Mouse (Mus musculus) limb, embryonic 13.5 days (tissue): ENCODE data around the gene Hey2. TPM values are rescaled to one million over a fixed set of nuclear protein-coding genes. Genes with fewer than 3 reads are reported as not detected.

Source experiments
- ATAC-seq: fragments of 200-750 bp; cut with Nextera tagmentation; 2 replicates; pipeline ENCODE4 v1.8.0; 2017; ENCODE audit warnings: low read depth, moderate number of reproducible peaks, moderate TSS enrichment; ENCODE audit not compliant: low FRiP score
- H3K27ac ChIP-seq: fragments of 300-500 bp; sonication (generic); 2 replicates; pipeline ENCODE4 v1.5.1; 2015; ENCODE audit warnings: inconsistent platforms, mild to moderate bottlenecking, moderate library complexity
- H3K27me3 ChIP-seq: fragments of 300-500 bp; sonication (generic); 2 replicates; pipeline ENCODE4 v1.6.1; 2015; ENCODE audit warnings: mild to moderate bottlenecking, inconsistent platforms
- H3K36me3 ChIP-seq: fragments of 300-500 bp; sonication (generic); 2 replicates; pipeline ENCODE4 v1.6.1; 2015; ENCODE audit warnings: inconsistent platforms, mild to moderate bottlenecking, moderate library complexity
- H3K4me1 ChIP-seq: fragments of 300-500 bp; sonication (generic); 2 replicates; pipeline ENCODE4 v1.6.1; 2015; ENCODE audit warnings: inconsistent platforms
- H3K4me2 ChIP-seq: fragments of 300-500 bp; sonication (generic); replicated peaks from 2 replicates; pipeline ENCODE4 v1.6.1; 2015; ENCODE audit warnings: inconsistent platforms, mild to moderate bottlenecking, moderate library complexity
- H3K4me3 ChIP-seq: fragments of 300-500 bp; sonication (generic); 2 replicates; pipeline ENCODE4 v1.5.1; 2015; ENCODE audit warnings: moderate library complexity, mild to moderate bottlenecking, inconsistent platforms
- H3K9ac ChIP-seq: fragments of 300-500 bp; sonication (generic); 2 replicates; pipeline ENCODE4 v1.6.1; 2015; ENCODE audit warnings: mild to moderate bottlenecking, inconsistent platforms
- H3K9me3 ChIP-seq: fragments of 300-500 bp; sonication (generic); 2 replicates; pipeline ENCODE4 v1.6.1; 2016; ENCODE audit warnings: inconsistent platforms
- WGBS: fragments of 180-500 bp; shearing (Covaris S2); methylation state at CpG from one replicate; pipeline ENCODE4 v1.1.7; 2015; 5-methylcytosine and 5-hydroxymethylcytosine counted together
- polyA plus RNA-seq: library from polyadenylated mRNA; unstranded; fragments of >200 nt; fragmentation: Nextera tagmentation; extraction: Ambion mirVana; gene quantifications from 2 replicates; pipeline ENCODE4 v1.2.1, GENCODE M21; 2015

The Hey2 gene
- polyA plus RNA-seq, result 2.6 and 3.3 TPM in 2 replicates

GRCm38 (mm10) chr10:30842643-30843437, at the start of gene Hey2:
Gene Hey2, minus strand, starts transcription at chr10:30842801.
- Histone ChIP-seq H3K4me2 (peak within 1 kb of the TSS; percentile 89), H3K9ac (peak within 1 kb of the TSS; percentile 54), H3K9me3 (no peaks in the 10 kb centered on the region), H3K4me1 (peaks cover 31% of the 10 kb centered on the region), H3K27ac (no peak within 1 kb of the TSS), H3K27me3 (peaks cover 69% of the 10 kb centered on the region), H3K36me3 (no peaks in the 10 kb centered on the region), H3K4me3 (peak within 1 kb of the TSS; percentile 56)
- peak; percentile 99 for ATAC-seq
- WGBS, result under 1% methylated on average over 69 of the region's 70 CpGs

DNA sequence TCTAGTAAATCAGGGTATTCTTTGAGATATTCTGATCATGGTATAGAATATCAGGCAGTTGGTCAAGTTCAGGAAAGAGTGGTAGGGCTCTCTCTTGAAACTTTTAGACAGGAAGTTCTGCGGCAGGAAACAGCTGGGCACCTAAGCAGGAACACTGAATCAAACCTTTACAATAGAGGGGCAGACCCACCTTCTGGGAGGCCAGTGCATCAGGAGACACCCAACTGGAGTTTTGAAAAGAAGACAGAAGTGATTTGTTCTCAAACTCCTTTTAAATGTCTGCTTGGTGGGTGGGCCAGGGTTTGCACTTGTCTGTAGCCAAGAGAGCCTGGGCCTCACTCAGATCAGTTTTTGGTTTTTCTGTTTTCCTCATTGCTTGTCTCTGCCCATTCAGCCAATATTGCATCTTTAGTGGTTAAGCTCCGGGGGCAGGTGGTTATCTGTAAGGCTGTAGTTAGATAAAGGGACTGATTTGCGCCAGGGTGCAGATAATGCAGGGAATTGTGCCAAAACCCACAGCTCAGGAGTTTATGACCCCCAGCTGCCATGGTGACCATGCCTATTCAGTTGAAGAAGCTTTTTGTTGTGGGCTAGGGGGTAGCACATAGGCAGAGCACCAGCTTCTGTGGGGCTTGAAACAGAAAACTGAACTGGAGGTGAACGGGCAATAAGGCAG, 40.6 kb upstream of the Hey2 start:
- Histone ChIP-seq H3K4me3 (no peak overlapping the region), H3K4me1 (0 out of 2 replicates have a peak, but pooled peaks cover 4% of the 10 kb centered on the region), H3K27me3 (no peaks in the 10 kb centered on the region), H3K4me2 (no peak overlapping the region), H3K36me3 (no peaks in the 10 kb centered on the region), H3K9ac (no peak overlapping the region), H3K9me3 (no peaks in the 10 kb centered on the region), H3K27ac (no peak overlapping the region)
- ATAC-seq, result no peak
- 76% methylated on average over 4 of the region's 4 CpGs for WGBS

GRCm38 (mm10) chr10:30881109-30881508, 38.5 kb upstream of the Hey2 start:
- H3K4me2 ChIP-seq, result no peak overlapping the region
- no peaks in the 10 kb centered on the region for H3K27me3 ChIP-seq
- H3K27ac ChIP-seq, result no peak overlapping the region
- H3K9me3 ChIP-seq, result no peaks in the 10 kb centered on the region
- WGBS, result 93% methylated on average over 10 of the region's 10 CpGs
- no peak overlapping the region for H3K9ac ChIP-seq
- H3K4me3 ChIP-seq, result no peak overlapping the region
- H3K36me3 ChIP-seq, result no peaks in the 10 kb centered on the region
- 0 out of 2 replicates have a peak, but pooled peaks cover 4% of the 10 kb centered on the region for H3K4me1 ChIP-seq
- ATAC-seq, result no peak

GRCm38 (mm10) chr10:30845101-30845825, 2.7 kb upstream of the Hey2 start:
- H3K4me2 ChIP-seq, result no peak overlapping the region; the same call in 1 of the 2 replicates
- H3K9me3 ChIP-seq, result no peaks in the 10 kb centered on the region
- 12% methylated on average over 13 of the region's 13 CpGs for WGBS
- H3K4me1 ChIP-seq, result peaks cover 31% of the 10 kb centered on the region
- H3K36me3 ChIP-seq, result no peaks in the 10 kb centered on the region
- H3K9ac ChIP-seq, result no peak overlapping the region
- ATAC-seq, result no peak
- no peak overlapping the region for H3K4me3 ChIP-seq
- peaks cover 63% of the 10 kb centered on the region for H3K27me3 ChIP-seq
- no peak overlapping the region for H3K27ac ChIP-seq

DNA sequence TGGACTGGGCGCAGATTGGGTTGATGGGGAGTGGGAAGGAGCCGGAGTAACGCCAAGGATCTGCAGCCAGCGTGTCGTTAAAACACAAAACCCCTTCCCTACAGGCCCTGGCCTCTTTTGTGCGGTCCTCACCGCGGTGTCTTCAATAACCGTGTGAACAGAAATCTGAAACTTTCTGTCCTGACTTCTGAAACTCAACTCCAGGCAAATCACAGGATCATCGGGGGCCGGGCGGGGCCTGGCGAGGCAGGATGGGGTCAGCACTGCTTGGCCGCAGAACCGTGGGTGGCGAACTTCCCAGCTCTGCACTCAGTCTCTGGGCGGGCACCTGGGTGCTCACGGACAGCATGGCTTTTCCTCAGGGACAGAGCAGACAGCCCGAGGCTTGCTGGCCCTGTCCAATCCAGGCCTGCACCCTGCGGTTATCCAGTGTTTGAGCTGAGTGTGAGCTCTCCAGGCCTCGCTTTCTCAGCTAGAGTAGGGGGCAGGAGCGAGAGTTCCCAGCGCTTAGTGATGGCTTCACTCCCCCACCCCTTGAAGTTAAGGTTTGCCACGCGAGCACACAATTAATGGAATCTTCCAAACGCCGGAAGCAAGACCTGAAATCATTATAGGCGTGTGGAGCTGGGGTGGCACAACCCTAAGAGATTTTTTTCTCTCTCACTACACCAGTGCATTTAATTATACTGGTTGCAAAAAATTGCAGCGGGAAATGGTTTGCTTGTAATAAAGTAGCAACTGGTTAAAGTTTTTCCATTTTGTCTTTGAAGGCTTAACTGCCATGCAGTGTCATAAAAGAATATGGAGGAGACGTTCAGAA, 1.8 kb upstream of the Hey2 start:
- peak overlapping the region; percentile 89 for H3K4me2 ChIP-seq
- no peak overlapping the region for H3K27ac ChIP-seq
- peak overlapping the region; percentile 56 for H3K4me3 ChIP-seq
- H3K9ac ChIP-seq, result peak overlapping the region; percentile 54
- WGBS, result 3% methylated on average over 30 of the region's 30 CpGs
- no peak for ATAC-seq
- H3K9me3 ChIP-seq, result no peaks in the 10 kb centered on the region
- peaks cover 67% of the 10 kb centered on the region for H3K27me3 ChIP-seq
- peaks cover 31% of the 10 kb centered on the region for H3K4me1 ChIP-seq
- H3K36me3 ChIP-seq, result no peaks in the 10 kb centered on the region

- Histone ChIP-seq H3K9ac (peak overlapping the region; percentile 54; the same call in 1 of the 2 replicates), H3K4me1 (peaks cover 31% of the 10 kb centered on the region), H3K27me3 (peaks cover 69% of the 10 kb centered on the region), H3K9me3 (no peaks in the 10 kb centered on the region), H3K36me3 (no peaks in the 10 kb centered on the region), H3K27ac (no peak overlapping the region), H3K4me2 (peak overlapping the region; percentile 89), H3K4me3 (peak overlapping the region; percentile 56)
- under 1% methylated on average over 21 of the region's 21 CpGs for WGBS
- 0 out of 2 replicates have a peak, but pooled peaks have one; percentile 4 for ATAC-seq
Observed at GRCm38 (mm10) chr10:30843438-30844190, 1.0 kb upstream of the Hey2 start.

GRCm38 (mm10) chr10:30842228-30842627, 373 bp downstream of the Hey2 start:
- Histone ChIP-seq H3K27me3 (peaks cover 69% of the 10 kb centered on the region), H3K36me3 (no peaks in the 10 kb centered on the region), H3K4me3 (peak overlapping the region; percentile 56), H3K27ac (no peak overlapping the region), H3K9me3 (no peaks in the 10 kb centered on the region), H3K9ac (peak overlapping the region; percentile 53), H3K4me1 (peaks cover 31% of the 10 kb centered on the region), H3K4me2 (peak overlapping the region; percentile 89)
- under 1% methylated on average over 29 of the region's 29 CpGs for WGBS
- peak; percentile 37; the same call in 1 of the 2 replicates for ATAC-seq

DNA sequence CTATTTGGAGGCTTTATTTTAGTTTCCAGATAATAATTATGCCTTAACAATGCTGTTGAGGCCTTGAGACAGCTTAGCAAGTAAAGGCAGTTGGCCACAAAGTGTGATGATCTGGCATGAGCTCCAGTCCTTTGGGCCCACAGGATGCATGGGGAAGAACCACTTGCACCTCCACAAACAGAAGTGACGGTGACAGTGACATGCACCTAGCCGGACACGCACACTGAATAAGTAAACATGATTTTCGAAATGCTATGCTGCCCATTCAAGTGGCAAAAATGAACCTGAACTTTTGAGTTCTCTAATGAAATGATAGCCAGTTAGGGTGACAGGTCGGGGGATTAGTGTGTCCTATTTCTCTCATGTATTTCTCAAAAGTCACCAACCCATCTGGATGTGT, 1.8 kb downstream of the Hey2 start:
- peaks cover 31% of the 10 kb centered on the region for H3K4me1 ChIP-seq
- no peak overlapping the region for H3K4me3 ChIP-seq
- ATAC-seq, result no peak
- H3K4me2 ChIP-seq, result no peak overlapping the region
- H3K36me3 ChIP-seq, result no peaks in the 10 kb centered on the region
- no peak overlapping the region for H3K27ac ChIP-seq
- peaks cover 59% of the 10 kb centered on the region for H3K27me3 ChIP-seq
- 84% methylated on average over 5 of the region's 5 CpGs for WGBS
- H3K9ac ChIP-seq, result no peak overlapping the region
- H3K9me3 ChIP-seq, result no peaks in the 10 kb centered on the region

DNA sequence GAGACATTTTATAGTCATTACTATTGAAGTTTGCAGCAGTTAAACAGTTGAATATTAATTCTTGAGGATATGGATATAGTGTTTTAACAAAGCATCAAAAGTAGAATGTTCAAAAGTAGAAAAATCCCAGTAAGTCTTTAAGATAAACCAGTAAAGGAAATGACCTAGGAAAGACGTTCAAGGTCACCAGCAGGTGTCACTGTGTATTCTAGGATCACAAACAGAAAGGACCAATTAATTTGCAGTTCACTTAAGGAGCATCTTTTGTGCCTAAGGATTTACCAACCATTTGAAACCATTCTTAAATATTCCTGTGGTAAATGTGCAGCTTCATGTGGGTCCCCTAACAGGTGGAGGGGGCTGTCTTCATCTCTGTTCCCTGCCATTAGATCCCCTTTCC, 4.4 kb downstream of the Hey2 start:
- Histone ChIP-seq H3K4me1 (peaks cover 8% of the 10 kb centered on the region), H3K36me3 (no peaks in the 10 kb centered on the region), H3K9me3 (no peaks in the 10 kb centered on the region), H3K4me2 (no peak overlapping the region), H3K27ac (no peak overlapping the region), H3K27me3 (peaks cover 40% of the 10 kb centered on the region), H3K4me3 (no peak overlapping the region), H3K9ac (no peak overlapping the region)
- 3% methylated on average over 1 of the region's 1 CpGs for WGBS
- no peak for ATAC-seq

DNA sequence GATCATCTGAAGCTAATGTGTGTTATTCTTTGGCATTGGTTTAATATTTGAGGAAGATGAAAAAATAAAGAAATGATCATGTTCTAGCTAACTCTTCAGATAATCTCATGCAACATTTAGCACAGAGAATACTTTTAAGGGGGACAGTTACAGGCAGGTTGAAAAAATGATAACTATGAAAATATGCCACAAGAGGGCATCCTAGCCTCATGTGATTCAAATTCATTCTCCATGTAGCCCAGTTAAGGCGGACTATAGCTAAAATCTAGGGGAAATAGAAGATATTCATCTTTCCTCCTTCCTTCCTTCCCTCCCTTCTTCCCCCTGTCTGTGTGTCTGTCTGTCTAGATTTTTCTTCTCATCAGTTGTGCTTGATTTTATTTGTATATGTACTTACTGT, 17.6 kb downstream of the Hey2 start:
- Histone ChIP-seq H3K27me3 (no peaks in the 10 kb centered on the region; the same call in 1 of the 2 replicates), H3K27ac (no peak overlapping the region), H3K9ac (no peak overlapping the region), H3K36me3 (no peaks in the 10 kb centered on the region), H3K4me3 (no peak overlapping the region), H3K4me2 (no peak overlapping the region), H3K4me1 (no peaks in the 10 kb centered on the region), H3K9me3 (no peaks in the 10 kb centered on the region)
- WGBS, result 9% methylated on average over 1 of the region's 1 CpGs
- ATAC-seq, result no peak

- peak; percentile 95 for ATAC-seq
- peak overlapping the region; percentile 40 for H3K4me3 ChIP-seq
- H3K36me3 ChIP-seq, result no peaks in the 10 kb centered on the region
- peak overlapping the region; percentile 54 for H3K4me2 ChIP-seq
- H3K9ac ChIP-seq, result no peak overlapping the region
- 7% methylated on average over 11 of the region's 11 CpGs for WGBS
- H3K9me3 ChIP-seq, result no peaks in the 10 kb centered on the region
- no peak overlapping the region for H3K27ac ChIP-seq
- no peaks in the 10 kb centered on the region for H3K4me1 ChIP-seq
- no peaks in the 10 kb centered on the region for H3K27me3 ChIP-seq
Observed at GRCm38 (mm10) chr10:30810967-30811293, 31.7 kb downstream of the Hey2 start.
